10 mouse cellular contexts compared by ENCODE assay signal in the genomic region with DNA sequence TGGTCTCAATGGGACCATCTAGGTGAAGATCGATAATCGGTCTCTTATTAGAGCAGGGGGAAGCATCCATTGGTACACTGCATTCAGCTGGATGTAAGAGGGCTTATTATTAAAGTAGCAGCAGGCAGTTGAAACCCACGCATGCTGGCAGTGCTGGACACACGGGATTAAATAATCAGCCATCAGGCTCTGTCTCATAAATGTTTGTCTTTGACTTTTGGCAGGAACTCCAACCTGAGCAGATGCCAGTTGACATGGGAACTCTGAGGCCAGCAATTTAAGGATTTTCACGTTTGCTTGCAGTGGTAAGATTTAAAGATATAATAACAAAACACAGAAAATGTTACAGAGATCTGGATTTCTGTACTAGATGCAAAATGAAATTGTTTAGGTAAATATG.
A peak's percentile ranks its signal among the peaks of the same experiment; 100 is the strongest.
DNase-seq lines count a peak whose midpoint lies in the region; TF ChIP-seq lines count a peak whose summit lies in the region.
"Had no signal": no experiment of that assay in that cellular context is flagged by ENCODE, and none has a peak within 500 bp of the region (broad histone marks: within the 10 kb centered on the region; RNA-seq: fewer than 3 reads in every experiment).

No protein-coding gene starts in this region.

- WGBS in lung, adult 2 months = 40% methylated on average over 5 of the region's 5 CpGs

- H3K4me1 ChIP-seq in lung, adult 2 months (ENCODE audit: control insufficient read depth, insufficient read depth, low read length) = peaks cover 6% of the 10 kb centered on the region
- H3K4me1 ChIP-seq: hindbrain, embryonic 13.5 days had no signal

- no peak for TF ChIP-seq POLR2A in lung, adult 2 months (IDR thresholded peaks at IDR 0.05; ENCODE audit: borderline replicate concordance, extremely low read depth, low read depth, low read length)

- peak; percentile 4 for DNase-seq in gastrocnemius, adult 18-20 months (ENCODE audit: low spot score)
- no peak for DNase-seq in gastrocnemius, adult 8-10 months (ENCODE audit: low spot score in 2 of 2)
- peak; percentile 82 for DNase-seq in adipocyte (ENCODE audit: low spot score)
- peak; percentile 45 for DNase-seq in fat pad, adult 2 months (ENCODE audit: extremely low read depth, low read depth, low spot score)
- peak; percentile 6 for DNase-seq in lung, adult 2 months
- DNase-seq in right cerebral cortex, postnatal 36 days (ENCODE audit: low spot score in 2 of 2) = no peak
- no peak for DNase-seq in spleen, adult 18-20 months
- no peak for DNase-seq in embryo, embryonic 11 days
- DNase-seq: forebrain, postnatal 0 days had no signal

- no peak for TF ChIP-seq CTCF in lung, adult 2 months (IDR thresholded peaks at IDR 0.05; ENCODE audit: insufficient read depth, low read length)

- no peak overlapping the region for H3K4me3 ChIP-seq in lung, adult 2 months (replicated peaks; ENCODE audit: extremely low read depth, low read depth, low read length)
- H3K4me3 ChIP-seq: hindbrain, embryonic 13.5 days had no signal

Comparison
In these comparisons a context has a peak if more than half of its experiments do, and no peak if none do; other contexts are left out.
1. DNase-seq: peak in gastrocnemius, adult 18-20 months (single experiment), adipocyte (single experiment), fat pad, adult 2 months (single experiment) and lung, adult 2 months (single experiment); none in gastrocnemius, adult 8-10 months (0 of 2), right cerebral cortex, postnatal 36 days (0 of 2), spleen, adult 18-20 months (0 of 2) and embryo, embryonic 11 days (single experiment).